Mouse (Mus musculus) thymus, postnatal 14 days (tissue): ENCODE results near the gene Smco3.
"Not testable (repeated sequence)": the region's sequence is repeated elsewhere in the genome, so short reads cannot be mapped to it uniquely, and the experiment has no call there.

ENCODE experiments used
- DNase-seq: peaks from one replicate; pipeline ENCODE4 v3.0.0; 2021

Smco3 gene

GRCm38 (mm10) chr6:136804705-136805408 lies 30.4 kb downstream of the Smco3 start:
- peak; percentile 13 for DNase-seq

- peak; percentile 97 for DNase-seq
These were observed 31.3 kb downstream of the Smco3 start, which contains the start of gene Hist4h4 for GRCm38 (mm10) chr6:136803739-136804633. Gene Hist4h4, minus strand, starts transcription at chr6:136804415.

GRCm38 (mm10) chr6:136803093-136803738 lies 32.0 kb downstream of the Smco3 start:
- DNase-seq, result no peak

- DNase-seq, result no peak
These were observed 34.0 kb downstream of the Smco3 start for GRCm38 (mm10) chr6:136801274-136801673.

GRCm38 (mm10) chr6:136800710-136801109 lies 34.5 kb downstream of the Smco3 start:
- no peak for DNase-seq

- not testable (repeated sequence) for DNase-seq
These were observed 37.2 kb downstream of the Smco3 start for GRCm38 (mm10) chr6:136797874-136798693.

GRCm38 (mm10) chr6:136795850-136796249 lies 39.4 kb downstream of the Smco3 start:
- no peak for DNase-seq

- DNase-seq, result no peak
These were observed 40.1 kb downstream of the Smco3 start for GRCm38 (mm10) chr6:136795110-136795509.

- DNase-seq, result no peak
These were observed 41.3 kb downstream of the Smco3 start for GRCm38 (mm10) chr6:136793831-136794525.

GRCm38 (mm10) chr6:136792884-136793758 lies 42.1 kb downstream of the Smco3 start:
- peak; percentile 35 for DNase-seq

GRCm38 (mm10) chr6:136789391-136789971 lies 45.8 kb downstream of the Smco3 start:
- no peak for DNase-seq

- no peak for DNase-seq
These were observed 52.5 kb downstream of the Smco3 start for GRCm38 (mm10) chr6:136782761-136783160.

- no peak for DNase-seq
These were observed 53.1 kb downstream of the Smco3 start for GRCm38 (mm10) chr6:136782146-136782545.

- no peak for DNase-seq
These were observed 53.8 kb downstream of the Smco3 start, which contains the start of gene Gucy2c for GRCm38 (mm10) chr6:136781377-136781986. Gene Gucy2c, minus strand, starts transcription at chr6:136781765.
